Mouse (Mus musculus) stomach, embryonic 14.5 days (tissue): ENCODE data around the gene Klhl15. TPM values are rescaled to one million over a fixed set of nuclear protein-coding genes. Genes with fewer than 3 reads are reported as not detected.

ENCODE experiments used
- ATAC-seq: fragments of 200-750 bp; cut with Nextera tagmentation; 2 replicates; pipeline ENCODE4 v1.8.0; 2017; ENCODE audit warnings: low read depth, moderate TSS enrichment; ENCODE audit not compliant: insufficient number of reproducible peaks, insufficient read depth, low FRiP score
- H3K27ac ChIP-seq: fragments of 300-500 bp; sonication (generic); 2 replicates; pipeline ENCODE4 v1.5.1; 2014; ENCODE audit warnings: mild to moderate bottlenecking, low read length, moderate library complexity, mixed read lengths
- H3K27me3 ChIP-seq: fragments of 300-500 bp; sonication (generic); 2 replicates; pipeline ENCODE4 v1.6.1; 2014; ENCODE audit warnings: low read length, control low read depth, mixed read lengths; ENCODE audit not compliant: control insufficient read depth, insufficient read depth
- H3K36me3 ChIP-seq: fragments of 300-500 bp; sonication (generic); 2 replicates; pipeline ENCODE4 v1.6.1; 2014; ENCODE audit warnings: mild to moderate bottlenecking, control low read depth, low read length, moderate library complexity, mixed read lengths; ENCODE audit not compliant: control insufficient read depth, insufficient read depth
- H3K4me1 ChIP-seq: fragments of 300-500 bp; sonication (generic); 2 replicates; pipeline ENCODE4 v1.6.1; 2014; ENCODE audit warnings: low read length, control low read depth, mixed read lengths; ENCODE audit not compliant: control insufficient read depth, insufficient read depth
- H3K4me2 ChIP-seq: fragments of 300-500 bp; sonication (generic); replicated peaks from 2 replicates; pipeline ENCODE4 v1.6.1; 2014; ENCODE audit warnings: low read depth, low read length, control low read depth
- H3K4me3 ChIP-seq: fragments of 300-500 bp; sonication (generic); 2 replicates; pipeline ENCODE4 v1.5.1; 2014; ENCODE audit warnings: low read depth, low read length, control low read depth
- H3K9ac ChIP-seq: fragments of 300-500 bp; sonication (generic); replicated peaks from 2 replicates; pipeline ENCODE4 v1.6.1; 2014; ENCODE audit warnings: low read depth, mild to moderate bottlenecking, control low read depth, low read length, moderate library complexity, mixed read lengths
- H3K9me3 ChIP-seq: fragments of 300-500 bp; sonication (generic); 2 replicates; pipeline ENCODE4 v1.6.1; 2016; ENCODE audit warnings: low read depth, low read length, control low read depth; ENCODE audit not compliant: control insufficient read depth
- WGBS: fragments of 180-500 bp; shearing (Covaris S2); extraction: QIAGEN DNeasy Blood & Tissue Kit; methylation state at CpG from one replicate; pipeline ENCODE4 v1.1.7; 2014; 5-methylcytosine and 5-hydroxymethylcytosine counted together
- microRNA-seq: library from miRNA; unstranded; fragments of <30 nt; microRNA quantifications from one replicate; pipeline ENCODE4, GENCODE M21; 2016
- polyA plus RNA-seq: library from polyadenylated mRNA; unstranded; fragments of >200 nt; fragmentation: Nextera tagmentation; extraction: Ambion mirVana; gene quantifications from 2 replicates; pipeline ENCODE4 v1.2.1, GENCODE M21; 2014

The Klhl15 gene
- polyA plus RNA-seq, 1 experiment from 2014 or later: 11.7 TPM

DNA sequence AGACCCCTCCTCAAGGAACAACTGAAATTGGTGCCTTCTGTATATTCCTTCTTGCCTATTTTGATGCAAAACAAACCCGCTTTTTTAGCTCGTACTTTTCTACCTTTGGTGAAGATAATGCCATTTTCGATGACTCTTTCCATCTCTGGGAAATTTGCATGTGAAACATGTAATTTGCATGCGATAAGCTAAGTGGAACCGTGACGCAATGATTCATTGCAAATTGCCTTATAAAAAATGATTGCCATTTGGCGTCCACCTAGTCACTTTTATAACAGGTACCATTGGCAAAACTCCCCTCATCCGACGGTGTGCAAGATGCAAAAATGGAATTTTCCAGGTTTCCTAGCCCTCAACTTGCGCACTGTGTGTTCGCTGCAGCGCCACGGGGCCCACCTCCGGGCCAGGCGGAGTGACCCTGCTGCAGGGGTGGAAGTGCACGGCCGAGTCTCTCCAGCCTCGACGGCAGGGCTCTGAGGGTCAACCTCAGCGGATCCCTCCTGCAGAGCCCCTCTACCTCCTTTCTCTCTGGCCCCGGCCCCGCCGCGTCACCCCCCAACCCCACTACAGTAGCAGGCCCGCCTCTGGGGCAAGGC, 365 bp upstream of the Klhl15 start:
- H3K9ac ChIP-seq: peak overlapping the region; percentile 28; the same call in 1 of the 2 replicates
- no peaks in the 10 kb centered on the region for H3K4me1 ChIP-seq
- H3K9me3 ChIP-seq: no peaks in the 10 kb centered on the region
- ATAC-seq: no peak; the same call in 1 of the 2 replicates
- H3K4me2 ChIP-seq: peak overlapping the region; percentile 46
- H3K36me3 ChIP-seq: no peaks in the 10 kb centered on the region
- WGBS: 11% methylated on average over 25 of the region's 25 CpGs
- H3K4me3 ChIP-seq: peak overlapping the region; percentile 55
- peak overlapping the region; percentile 85 for H3K27ac ChIP-seq
- no peaks in the 10 kb centered on the region; the same call in 1 of the 2 replicates for H3K27me3 ChIP-seq

GRCm38 (mm10) chrX:94235190-94235555, 774 bp downstream of the Klhl15 start:
- Histone ChIP-seq H3K4me2 (peak overlapping the region; percentile 42), H3K4me3 (peak overlapping the region; percentile 55), H3K9me3 (no peaks in the 10 kb centered on the region), H3K27ac (peak overlapping the region; percentile 85), H3K4me1 (no peaks in the 10 kb centered on the region), H3K27me3 (no peaks in the 10 kb centered on the region; the same call in 1 of the 2 replicates), H3K9ac (peak overlapping the region; percentile 52), H3K36me3 (no peaks in the 10 kb centered on the region)
- WGBS: 19% methylated on average over 35 of the region's 35 CpGs
- no peak for ATAC-seq

GRCm38 (mm10) chrX:94235601-94236000, 1.2 kb downstream of the Klhl15 start:
- no peaks in the 10 kb centered on the region for H3K36me3 ChIP-seq
- H3K4me2 ChIP-seq: peak overlapping the region; percentile 42
- H3K9me3 ChIP-seq: no peaks in the 10 kb centered on the region
- 20% methylated on average over 12 of the region's 12 CpGs for WGBS
- H3K27me3 ChIP-seq: no peaks in the 10 kb centered on the region; the same call in 1 of the 2 replicates
- ATAC-seq: no peak
- H3K4me1 ChIP-seq: no peaks in the 10 kb centered on the region
- H3K27ac ChIP-seq: no peak overlapping the region
- H3K9ac ChIP-seq: peak overlapping the region; percentile 52
- peak overlapping the region; percentile 55 for H3K4me3 ChIP-seq

GRCm38 (mm10) chrX:94288923-94289322, 54.5 kb downstream of the Klhl15 start:
- no peak overlapping the region for H3K4me2 ChIP-seq
- WGBS: 11% methylated on average over 2 of the region's 2 CpGs
- H3K27me3 ChIP-seq: no peaks in the 10 kb centered on the region
- H3K4me1 ChIP-seq: no peaks in the 10 kb centered on the region
- no peaks in the 10 kb centered on the region for H3K36me3 ChIP-seq
- no peaks in the 10 kb centered on the region for H3K9me3 ChIP-seq
- H3K4me3 ChIP-seq: no peak overlapping the region
- ATAC-seq: no peak
- H3K27ac ChIP-seq: no peak overlapping the region
- no peak overlapping the region for H3K9ac ChIP-seq

DNA sequence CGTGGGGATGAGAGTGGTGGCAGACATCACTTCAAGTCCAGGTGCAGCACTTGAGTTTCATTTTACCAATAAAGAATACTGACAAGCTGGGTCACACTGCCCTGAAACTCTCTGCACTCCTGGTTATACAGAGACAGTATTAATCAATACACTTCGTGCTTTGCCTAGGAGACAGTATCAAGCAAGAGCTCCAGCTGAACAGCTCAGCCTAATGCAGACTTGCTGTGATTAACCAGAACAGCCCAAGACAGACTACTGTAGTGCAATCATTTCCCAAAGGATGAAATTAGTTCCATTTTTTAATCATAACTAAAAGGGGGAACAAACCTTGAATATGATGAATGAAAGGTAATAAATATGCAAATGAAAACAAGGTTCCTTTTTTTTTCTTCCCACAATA, 68.5 kb downstream of the Klhl15 start:
- Histone ChIP-seq H3K27me3 (0 out of 2 replicates have a peak, but pooled peaks cover 7% of the 10 kb centered on the region), H3K9ac (no peak overlapping the region), H3K4me1 (no peaks in the 10 kb centered on the region), H3K36me3 (no peaks in the 10 kb centered on the region), H3K27ac (no peak overlapping the region), H3K9me3 (no peaks in the 10 kb centered on the region), H3K4me2 (no peak overlapping the region), H3K4me3 (no peak overlapping the region)
- 49% methylated on average over 2 of the region's 2 CpGs for WGBS
- ATAC-seq: no peak

DNA sequence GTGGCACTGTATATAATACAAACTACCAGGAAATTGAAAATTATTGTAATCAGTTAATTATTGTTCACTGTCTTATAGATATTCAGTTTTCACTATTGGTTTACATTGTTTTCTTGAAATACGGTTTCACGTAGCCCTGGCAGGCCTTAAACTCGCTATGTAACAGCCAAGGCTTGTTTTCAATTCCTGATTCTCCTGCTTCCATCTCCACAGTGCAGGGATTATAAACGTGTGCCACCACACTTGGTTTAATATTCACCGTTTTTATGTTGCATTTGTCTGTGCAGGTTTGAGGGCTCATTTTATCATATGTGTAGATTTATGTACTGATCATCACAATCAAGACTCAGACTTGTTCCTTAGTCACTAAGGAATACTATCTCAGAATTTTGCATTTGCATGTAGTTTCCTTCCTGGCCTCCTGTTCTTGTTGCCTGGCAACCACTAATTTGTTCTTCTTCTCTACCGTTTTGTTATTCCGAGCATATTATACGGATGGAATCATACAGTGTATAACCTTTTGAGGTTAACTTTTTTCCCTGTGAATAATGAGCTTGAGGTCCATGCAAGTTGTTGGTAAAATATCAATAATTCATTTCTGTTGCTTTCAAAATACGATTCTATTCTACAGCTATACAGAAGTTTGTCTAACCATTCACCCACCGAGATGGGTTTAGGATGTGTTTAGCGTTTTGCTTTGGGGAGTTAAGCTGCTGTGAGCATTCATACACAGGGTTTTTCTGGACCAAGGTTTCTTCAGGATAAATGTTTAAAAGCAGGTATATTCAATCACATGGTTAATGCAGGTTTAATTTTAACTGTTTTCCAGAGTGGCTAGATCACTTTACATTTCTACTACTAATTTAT, 86.9 kb downstream of the Klhl15 start:
- Histone ChIP-seq H3K9ac (no peak overlapping the region), H3K9me3 (no peaks in the 10 kb centered on the region), H3K4me2 (no peak overlapping the region), H3K4me3 (no peak overlapping the region), H3K36me3 (no peaks in the 10 kb centered on the region), H3K27ac (no peak overlapping the region), H3K27me3 (no peaks in the 10 kb centered on the region), H3K4me1 (no peaks in the 10 kb centered on the region)
- ATAC-seq: no peak
- WGBS: 81% methylated on average over 11 of the region's 11 CpGs

Small RNAs within 50 kb of the gene (microRNA-seq; reads per million reads assigned to microRNA genes)
- not detected for gene Mir7673

Other genes with a start within 250 kb of the Klhl15 start
- 40.0 and 40.1 TPM in 2 replicates for gene Zfx, start 110.9 kb upstream of the Klhl15 start, polyA plus RNA-seq
- 74.1 and 103 TPM in 2 replicates for gene Eif2s3x, start 21.7 kb upstream of the Klhl15 start, polyA plus RNA-seq
- 0.13 and 0.18 TPM in 2 replicates for gene Fam90a1b, start 132.2 kb downstream of the Klhl15 start, polyA plus RNA-seq
- gene Apoo, start 132.5 kb downstream of the Klhl15 start, polyA plus RNA-seq: 75.0 and 77.3 TPM in 2 replicates